Mouse (Mus musculus) intestine, embryonic 16.5 days (tissue): Measurements from ENCODE around the gene Rnf114. TPM values are rescaled to one million over a fixed set of nuclear protein-coding genes. Genes with fewer than 3 reads are reported as not detected.
A peak's percentile ranks its signal among the peaks of the same experiment; 100 is the strongest.

Source experiments
- ATAC-seq: fragments of 200-750 bp; cut with Nextera tagmentation; 2 replicates; pipeline ENCODE4 v1.8.0; 2017; ENCODE audit warnings: moderate TSS enrichment, moderate library complexity
- H3K27ac ChIP-seq: fragments of 300-500 bp; sonication (generic); 2 replicates; pipeline ENCODE4 v1.5.1; 2014; ENCODE audit warnings: mild to moderate bottlenecking, low read length
- H3K27me3 ChIP-seq: fragments of 300-500 bp; sonication (generic); replicated peaks from 2 replicates; pipeline ENCODE4 v1.6.1; 2014; ENCODE audit warnings: low read length, control low read depth, mixed read lengths; ENCODE audit not compliant: control insufficient read depth, insufficient read depth
- H3K36me3 ChIP-seq: fragments of 300-500 bp; sonication (generic); 2 replicates; pipeline ENCODE4 v1.6.1; 2014; ENCODE audit warnings: low read length, control low read depth; ENCODE audit not compliant: control insufficient read depth, insufficient read depth
- H3K4me1 ChIP-seq: fragments of 300-500 bp; sonication (generic); 2 replicates; pipeline ENCODE4 v1.6.1; 2014; ENCODE audit warnings: low read length, control low read depth, mixed read lengths; ENCODE audit not compliant: control insufficient read depth, insufficient read depth
- H3K4me2 ChIP-seq: fragments of 300-500 bp; sonication (generic); 2 replicates; pipeline ENCODE4 v1.6.1; 2014; ENCODE audit warnings: low read depth, low read length, control low read depth
- H3K4me3 ChIP-seq: fragments of 300-500 bp; sonication (generic); 2 replicates; pipeline ENCODE4 v1.5.1; 2014; ENCODE audit warnings: mild to moderate bottlenecking, low read length
- H3K9ac ChIP-seq: fragments of 300-500 bp; sonication (generic); 2 replicates; pipeline ENCODE4 v1.6.1; 2014; ENCODE audit warnings: low read depth, low read length
- H3K9me3 ChIP-seq: fragments of 300-500 bp; sonication (generic); 2 replicates; pipeline ENCODE4 v1.6.1; 2016; ENCODE audit warnings: low read length, control low read depth; ENCODE audit not compliant: control insufficient read depth
- WGBS: fragments of 180-500 bp; shearing (Covaris S2); extraction: QIAGEN DNeasy Blood & Tissue Kit; methylation state at CpG from one replicate; pipeline ENCODE4 v1.1.7; 2014; 5-methylcytosine and 5-hydroxymethylcytosine counted together
- polyA plus RNA-seq: library from polyadenylated mRNA; unstranded; fragments of >200 nt; fragmentation: Nextera tagmentation; extraction: Ambion mirVana; gene quantifications from 2 replicates; pipeline ENCODE4 v1.2.1, GENCODE M21; 2015

Gene Rnf114
- polyA plus RNA-seq, 1 experiment from 2014 or later = 76.5 TPM

GRCm38 (mm10) chr2:167529935-167530513 lies 37.6 kb downstream of the Rnf114 start:
- WGBS = 57% methylated on average over 5 of the region's 5 CpGs
- Histone ChIP-seq H3K4me1 (no peaks in the 10 kb centered on the region), H3K9ac (no peak overlapping the region), H3K4me3 (no peak overlapping the region), H3K36me3 (no peaks in the 10 kb centered on the region), H3K27ac (no peak overlapping the region), H3K9me3 (no peaks in the 10 kb centered on the region), H3K4me2 (no peak overlapping the region), H3K27me3 (no peaks in the 10 kb centered on the region)
- no peak for ATAC-seq

- Histone ChIP-seq H3K9ac (no peak overlapping the region), H3K27me3 (no peaks in the 10 kb centered on the region), H3K4me3 (no peak overlapping the region), H3K4me1 (no peaks in the 10 kb centered on the region), H3K27ac (no peak overlapping the region), H3K9me3 (no peaks in the 10 kb centered on the region), H3K4me2 (no peak overlapping the region), H3K36me3 (no peaks in the 10 kb centered on the region)
- WGBS = 71% methylated on average over 4 of the region's 4 CpGs
- no peak for ATAC-seq
Observed at GRCm38 (mm10) chr2:167530536-167530935, 38.1 kb downstream of the Rnf114 start.

GRCm38 (mm10) chr2:167532131-167532530 lies 39.7 kb downstream of the Rnf114 start:
- H3K4me3 ChIP-seq = no peak overlapping the region
- H3K36me3 ChIP-seq = no peaks in the 10 kb centered on the region
- 21% methylated on average over 13 of the region's 13 CpGs for WGBS
- H3K4me1 ChIP-seq = no peaks in the 10 kb centered on the region; the same call in 1 of the 2 replicates
- no peak for ATAC-seq
- H3K27me3 ChIP-seq = 0 out of 2 replicates have a peak, but pooled peaks cover 1% of the 10 kb centered on the region
- 0 out of 2 replicates have a peak overlapping the region, but pooled peaks have one; percentile 3 for H3K9ac ChIP-seq
- no peak overlapping the region for H3K27ac ChIP-seq
- no peak overlapping the region for H3K4me2 ChIP-seq
- no peaks in the 10 kb centered on the region for H3K9me3 ChIP-seq

DNA sequence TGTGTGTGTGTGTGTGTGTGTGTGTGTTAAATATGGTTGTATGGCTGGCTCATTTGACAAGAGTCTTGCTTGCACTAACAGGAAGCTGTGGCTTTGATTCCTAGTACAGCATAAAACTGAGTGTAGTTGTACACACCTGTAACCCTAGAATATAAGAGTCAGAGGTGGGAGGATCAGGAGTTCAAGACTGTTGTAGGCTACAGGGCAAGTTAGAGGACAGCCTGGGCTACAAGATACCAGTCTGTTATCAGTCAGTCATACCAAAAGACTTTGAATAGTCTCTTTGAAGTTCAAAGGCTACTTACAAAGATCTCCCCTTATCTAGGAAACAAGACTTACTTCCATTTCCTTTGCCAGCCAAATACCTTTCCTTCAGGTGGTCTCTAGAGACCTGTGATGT lies 41.4 kb downstream of the Rnf114 start:
- no peak for ATAC-seq
- H3K27ac ChIP-seq = no peak overlapping the region
- H3K9me3 ChIP-seq = no peaks in the 10 kb centered on the region
- H3K4me3 ChIP-seq = no peak overlapping the region
- H3K4me2 ChIP-seq = no peak overlapping the region
- H3K27me3 ChIP-seq = 0 out of 2 replicates have a peak, but pooled peaks cover 2% of the 10 kb centered on the region
- H3K9ac ChIP-seq = no peak overlapping the region
- H3K4me1 ChIP-seq = peaks cover 9% of the 10 kb centered on the region
- H3K36me3 ChIP-seq = no peaks in the 10 kb centered on the region

GRCm38 (mm10) chr2:167536320-167536945 lies 44.0 kb downstream of the Rnf114 start:
- no peak for ATAC-seq
- WGBS = 40% methylated on average over 10 of the region's 10 CpGs
- Histone ChIP-seq H3K9ac (no peak overlapping the region), H3K9me3 (no peaks in the 10 kb centered on the region), H3K36me3 (no peaks in the 10 kb centered on the region), H3K27ac (no peak overlapping the region), H3K27me3 (0 out of 2 replicates have a peak, but pooled peaks cover 2% of the 10 kb centered on the region), H3K4me3 (no peak overlapping the region), H3K4me1 (peaks cover 18% of the 10 kb centered on the region), H3K4me2 (no peak overlapping the region)

DNA sequence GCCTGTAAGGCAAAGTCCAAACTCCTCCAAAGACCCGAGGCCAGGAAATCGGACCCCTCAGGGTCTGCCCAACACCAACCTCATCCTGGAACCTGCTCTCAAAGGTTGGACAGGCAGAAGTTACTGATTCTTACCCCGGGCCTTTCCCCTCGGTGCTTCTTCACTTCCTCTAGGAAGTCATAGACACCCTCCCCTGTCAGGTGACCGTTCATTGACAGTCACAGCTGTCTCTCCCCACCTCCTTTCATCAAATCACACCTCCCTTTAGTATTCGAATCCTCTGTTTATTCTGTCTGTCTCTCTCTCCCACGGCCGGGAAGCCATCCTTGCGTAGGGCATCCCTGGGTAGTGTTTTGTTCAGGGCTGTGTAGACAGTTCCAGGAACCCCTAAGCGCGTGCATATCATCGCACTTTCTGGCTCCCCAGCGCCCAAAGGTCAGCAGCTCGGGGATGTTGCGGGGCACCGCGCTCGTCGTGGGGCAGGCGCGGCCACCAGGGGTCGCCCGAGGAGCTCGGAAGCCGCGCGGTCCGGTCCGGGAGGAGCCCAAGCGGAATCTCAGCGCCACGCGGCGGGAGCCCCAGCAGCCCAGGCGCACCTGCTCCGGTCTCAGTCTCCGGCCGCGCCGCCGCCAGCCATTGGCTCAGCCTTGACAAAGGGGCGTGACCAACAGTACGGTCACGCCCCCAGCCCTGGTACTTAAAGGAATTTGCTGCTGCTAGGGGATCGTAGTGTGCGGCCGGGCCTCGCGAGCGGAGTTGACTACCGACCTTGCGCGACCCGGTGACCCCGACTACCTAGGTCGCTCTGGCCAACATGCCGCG lies 45.2 kb downstream of the Rnf114 start, which contains the start of gene Snai1:
Gene Snai1 (plus strand): TSS at position 720 of the 822 bp plus-strand sequence.
- under 1% methylated on average over 58 of the region's 58 CpGs for WGBS
- H3K4me1 ChIP-seq = peaks cover 25% of the 10 kb centered on the region
- peak; percentile 98 for ATAC-seq

GRCm38 (mm10) chr2:167538671-167539306 lies 46.3 kb downstream of the Rnf114 start:
- H3K27me3 ChIP-seq = 0 out of 2 replicates have a peak, but pooled peaks cover 2% of the 10 kb centered on the region
- H3K4me1 ChIP-seq = peaks cover 36% of the 10 kb centered on the region
- H3K9me3 ChIP-seq = no peaks in the 10 kb centered on the region
- peak overlapping the region; percentile 82 for H3K9ac ChIP-seq
- H3K4me3 ChIP-seq = peak overlapping the region; percentile 61
- no peaks in the 10 kb centered on the region for H3K36me3 ChIP-seq
- no peak for ATAC-seq
- WGBS = 42% methylated on average over 34 of the region's 34 CpGs
- peak overlapping the region; percentile 95 for H3K4me2 ChIP-seq
- H3K27ac ChIP-seq = peak overlapping the region; percentile 47; the same call in 1 of the 2 replicates

More for the DNA sequence above, 45.2 kb downstream of the Rnf114 start, which contains the start of gene Snai1:
- Histone ChIP-seq H3K4me3 (peak within 1 kb of the TSS; percentile 61), H3K27me3 (0 out of 2 replicates have a peak, but pooled peaks cover 2% of the 10 kb centered on the region), H3K9me3 (no peaks in the 10 kb centered on the region), H3K27ac (peak within 1 kb of the TSS; percentile 47; the same call in 1 of the 2 replicates), H3K9ac (peak within 1 kb of the TSS; percentile 82), H3K4me2 (peak within 1 kb of the TSS; percentile 95), H3K36me3 (no peaks in the 10 kb centered on the region)

DNA sequence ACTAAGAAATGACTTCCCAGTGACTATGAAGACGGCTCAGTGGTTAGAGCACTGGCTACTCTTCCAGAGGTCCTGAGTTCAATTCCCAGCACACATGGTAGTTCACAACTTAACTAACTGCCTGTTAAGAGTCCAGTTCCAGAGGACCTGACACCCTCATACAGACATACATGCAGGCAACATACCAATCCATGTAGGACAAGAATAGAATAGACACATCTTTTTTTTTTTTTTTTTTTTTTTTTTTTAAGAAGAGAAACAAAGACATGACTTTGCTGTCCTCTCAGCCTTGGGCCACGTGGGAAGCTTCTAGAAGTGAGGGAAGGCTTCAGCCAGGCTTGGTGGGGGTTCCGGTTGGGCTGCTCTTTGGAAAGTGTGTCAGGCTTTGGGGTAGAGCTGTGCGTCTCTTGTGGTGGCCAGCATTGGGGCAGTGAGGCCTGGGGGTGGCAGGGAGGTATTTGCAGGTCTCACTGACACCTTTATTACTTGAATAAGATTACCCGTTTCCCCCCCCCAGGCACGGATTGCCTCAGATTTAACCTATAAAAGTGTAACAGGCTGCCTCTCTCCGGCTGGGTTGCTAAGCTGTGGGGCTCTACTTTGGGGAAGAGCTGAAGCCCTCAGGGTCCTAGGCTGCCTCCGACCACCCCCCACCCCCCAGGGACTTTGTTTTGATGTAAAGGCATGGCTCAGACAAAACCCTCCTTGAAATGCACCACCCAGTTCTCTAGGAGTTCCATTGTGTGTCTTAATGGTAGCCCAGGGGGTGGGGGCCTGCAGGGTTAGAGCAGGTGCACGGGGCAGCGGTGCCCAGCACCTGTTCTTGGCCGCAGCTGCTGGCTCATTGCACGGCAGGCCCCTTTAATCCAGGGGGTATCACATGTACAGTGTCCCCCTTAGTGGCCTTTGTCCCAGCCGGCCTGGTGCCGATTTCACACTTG lies 47.4 kb downstream of the Rnf114 start:
- ATAC-seq = no peak
- peak overlapping the region; percentile 17; the same call in 1 of the 2 replicates for H3K27ac ChIP-seq
- peaks cover 44% of the 10 kb centered on the region for H3K4me1 ChIP-seq
- H3K9me3 ChIP-seq = no peaks in the 10 kb centered on the region
- WGBS = 43% methylated on average over 14 of the region's 14 CpGs
- peak overlapping the region; percentile 61 for H3K4me3 ChIP-seq
- H3K4me2 ChIP-seq = peak overlapping the region; percentile 95
- H3K36me3 ChIP-seq = no peaks in the 10 kb centered on the region
- H3K9ac ChIP-seq = peak overlapping the region; percentile 82
- 0 out of 2 replicates have a peak, but pooled peaks cover 2% of the 10 kb centered on the region for H3K27me3 ChIP-seq
